Mouse (Mus musculus) heart, postnatal 25 days (tissue): ENCODE results near the gene Dstyk. TPM values are rescaled to one million over a fixed set of nuclear protein-coding genes. Genes with fewer than 3 reads are reported as not detected.
"Not testable (repeated sequence)": the region's sequence is repeated elsewhere in the genome, so short reads cannot be mapped to it uniquely, and the experiment has no call there.

Source experiments
- DNase-seq: peaks from one replicate; pipeline ENCODE4 v3.0.0; 2022; ENCODE audit warnings: low spot score
- intact Hi-C: fragments of 180-260 bp; cut with DNase I; formaldehyde crosslinking; loops from one replicate; pipeline ENCODE4 v1.15.1; 2025
- total RNA-seq, 2 experiments: library from RNA; stranded (reverse); gene quantifications; 2 replicates each; pipeline ENCODE4 v1.2.3; 2021

Gene Dstyk
- total RNA-seq, 2 experiments from 2014 or later: 17.4 TPM

DNA sequence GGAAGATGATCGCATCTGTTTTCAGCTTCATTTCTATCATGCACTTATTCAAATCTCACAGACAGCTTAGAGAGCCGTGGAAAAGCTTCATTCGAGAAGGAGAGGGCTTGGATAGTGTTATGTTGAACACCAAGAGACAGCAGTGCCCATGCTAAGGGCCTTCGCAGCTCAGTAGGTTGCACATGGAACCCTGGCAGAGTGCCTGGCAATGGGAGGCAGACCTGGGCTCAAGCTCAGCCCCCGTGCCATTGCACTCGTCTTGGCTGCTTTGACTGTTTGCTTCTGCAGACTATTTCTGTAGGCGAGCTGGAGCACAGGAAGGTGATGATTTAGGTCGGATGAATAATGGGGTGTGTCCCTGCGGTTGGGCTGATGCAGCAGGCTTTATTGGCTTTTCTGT lies 14.4 kb downstream of the Dstyk start:
- intact Hi-C loops: no loop called here
- no peak for DNase-seq

DNA sequence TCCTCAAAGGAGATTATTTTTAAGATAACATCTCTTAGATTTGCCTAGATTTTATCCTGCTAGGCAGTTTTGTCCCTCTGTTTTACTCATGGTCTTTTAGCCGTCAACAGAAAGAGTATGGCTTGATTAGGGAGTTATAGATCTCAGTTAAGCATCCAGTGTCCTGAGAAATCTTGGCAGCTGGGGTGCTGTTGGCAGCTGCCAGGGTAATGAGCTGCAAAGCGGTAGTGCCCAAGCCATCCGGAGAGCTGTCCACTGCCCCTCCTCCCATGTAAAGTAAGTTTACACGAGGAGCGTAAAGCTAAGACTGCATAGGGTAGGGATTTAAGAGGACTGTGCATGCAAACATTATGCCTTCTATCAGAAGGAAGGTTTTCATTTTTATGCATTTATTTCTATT lies 16.0 kb downstream of the Dstyk start:
- intact Hi-C loops: no loop called here
- DNase-seq: no peak

DNA sequence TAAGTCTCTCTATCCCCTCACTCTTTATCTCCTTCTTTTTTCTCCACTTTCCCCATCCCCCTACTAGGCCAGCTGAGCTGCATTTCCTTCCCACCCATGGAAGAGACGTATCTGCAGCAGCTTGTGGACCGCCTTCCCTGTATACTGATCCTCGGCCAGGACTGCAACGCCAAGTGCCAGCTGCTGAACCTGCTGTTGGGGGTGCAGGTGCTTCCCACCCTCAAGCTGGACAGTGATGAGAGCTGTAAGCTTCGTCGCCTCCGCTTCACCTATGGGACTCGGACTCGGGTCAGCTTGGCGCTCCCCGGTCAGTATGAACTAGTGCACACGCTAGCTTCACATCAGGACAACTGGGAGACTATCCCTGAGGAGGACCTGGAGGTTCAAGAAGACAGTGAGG lies 16.7 kb downstream of the Dstyk start:
- intact Hi-C loops: no loop called here
- DNase-seq: no peak

DNA sequence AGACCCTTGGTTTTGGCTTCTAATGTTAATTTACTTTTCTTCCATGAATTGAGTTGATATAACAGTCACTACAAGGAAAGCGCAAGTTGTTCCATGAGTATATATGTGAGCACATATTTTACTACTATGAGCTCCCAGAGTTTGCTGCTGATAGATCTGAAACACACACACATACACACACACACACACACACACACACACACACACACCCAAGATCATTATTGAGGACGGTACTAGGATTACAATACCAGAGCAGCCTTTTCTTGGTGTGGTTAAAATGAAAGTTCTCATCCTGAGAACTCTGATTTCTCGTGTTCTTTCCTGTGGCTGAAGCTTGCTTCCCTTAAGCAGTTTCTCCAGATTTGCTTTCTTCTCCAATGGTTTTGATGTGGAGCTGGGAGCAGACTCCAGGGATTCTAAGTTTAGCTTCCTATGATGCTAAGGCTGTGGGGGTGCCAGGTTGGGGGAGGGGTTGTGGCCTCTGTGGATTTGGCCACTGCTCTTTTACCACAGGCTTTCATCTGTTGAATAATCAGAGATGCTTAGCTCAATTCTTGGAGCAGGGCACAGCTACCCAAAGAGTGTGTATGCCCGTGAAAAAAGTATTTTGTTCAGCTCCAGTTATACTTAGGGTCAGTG lies 19.1 kb downstream of the Dstyk start:
- no peak for DNase-seq
- intact Hi-C loops: no loop called here

DNA sequence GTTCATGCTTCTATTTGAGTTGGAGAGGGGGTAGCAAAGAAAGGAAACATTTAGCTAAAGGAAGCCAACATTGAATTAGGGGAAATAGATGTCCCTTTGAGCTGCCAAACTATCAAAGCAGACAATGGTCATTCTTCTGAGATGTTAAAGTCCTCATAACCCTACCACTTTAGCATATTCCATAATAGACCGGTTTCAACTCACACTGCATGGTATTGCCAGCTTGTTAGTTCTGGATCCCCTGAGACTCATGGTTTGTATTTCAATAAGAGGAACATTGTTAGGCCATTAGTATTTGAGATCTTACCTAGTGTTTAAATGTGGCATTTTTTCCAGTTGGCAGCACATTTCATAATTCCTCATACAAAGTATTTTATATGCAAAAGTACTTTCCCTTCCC lies 19.6 kb downstream of the Dstyk start:
- intact Hi-C loops: no loop called here
- no peak for DNase-seq

DNA sequence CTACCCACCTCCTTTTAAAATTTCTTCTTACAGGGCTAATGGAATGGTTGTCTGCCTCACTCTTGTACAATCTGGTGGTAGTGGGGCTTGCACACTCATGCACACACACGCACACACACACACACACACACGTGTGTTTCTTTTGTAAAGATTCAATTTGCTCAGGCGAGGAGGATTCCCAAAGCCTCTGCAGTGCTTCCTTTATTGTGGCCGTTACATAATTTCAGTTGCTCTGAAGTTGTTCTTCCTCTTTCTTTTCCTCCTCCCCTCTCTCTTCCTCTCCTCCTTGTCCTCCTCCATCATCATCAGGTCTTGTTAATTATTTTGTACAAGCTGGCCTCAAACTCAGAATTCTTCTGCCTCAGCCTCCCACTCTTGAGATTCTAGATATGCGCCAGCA lies 20.0 kb downstream of the Dstyk start:
- intact Hi-C loops: no loop called here
- no peak for DNase-seq

DNA sequence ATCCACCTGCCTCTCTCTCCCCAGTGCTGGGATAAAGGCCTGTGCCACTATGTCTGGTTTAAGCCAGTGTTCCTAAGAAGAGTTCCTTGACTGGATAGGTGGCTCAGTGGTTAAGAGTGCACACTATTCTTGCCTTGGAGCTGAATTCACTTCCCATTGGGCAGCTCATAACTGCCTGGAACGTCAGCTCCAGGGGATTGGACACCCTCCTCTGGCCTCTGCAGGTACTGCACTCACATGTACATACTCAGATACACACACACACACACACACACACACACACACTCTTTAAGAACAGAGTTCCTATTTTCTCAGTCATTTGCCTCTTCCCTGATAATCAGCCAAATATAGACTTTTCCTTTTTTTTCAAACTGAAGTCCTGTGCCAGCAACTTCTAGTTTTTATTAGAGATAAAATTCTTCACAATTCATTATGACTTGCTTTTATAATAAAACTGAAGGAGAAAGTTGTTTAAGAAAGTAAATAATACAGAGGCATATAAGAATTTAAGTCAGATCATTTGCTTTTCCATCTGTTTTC lies 23.6 kb downstream of the Dstyk start:
- no peak for DNase-seq
- intact Hi-C loops: no loop called here

DNA sequence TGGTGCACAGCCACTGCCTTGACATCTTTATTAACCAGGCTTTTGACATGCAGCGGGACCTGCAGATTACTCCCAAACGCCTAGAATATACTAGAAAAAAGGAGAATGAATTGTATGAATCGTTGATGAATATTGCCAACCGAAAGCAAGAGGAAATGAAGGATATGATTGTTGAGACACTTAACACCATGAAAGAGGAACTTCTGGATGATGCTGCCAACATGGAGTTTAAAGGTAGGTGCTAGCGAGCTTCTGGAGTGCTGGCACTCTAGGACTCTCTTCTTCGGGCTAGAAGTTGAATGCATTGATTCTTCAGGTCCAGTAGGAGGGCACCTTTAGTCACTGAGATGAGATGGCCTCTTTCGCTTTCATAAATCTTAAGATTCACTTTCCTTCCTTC lies 32.4 kb downstream of the Dstyk start:
- intact Hi-C loops: no loop called here
- DNase-seq: no peak

DNA sequence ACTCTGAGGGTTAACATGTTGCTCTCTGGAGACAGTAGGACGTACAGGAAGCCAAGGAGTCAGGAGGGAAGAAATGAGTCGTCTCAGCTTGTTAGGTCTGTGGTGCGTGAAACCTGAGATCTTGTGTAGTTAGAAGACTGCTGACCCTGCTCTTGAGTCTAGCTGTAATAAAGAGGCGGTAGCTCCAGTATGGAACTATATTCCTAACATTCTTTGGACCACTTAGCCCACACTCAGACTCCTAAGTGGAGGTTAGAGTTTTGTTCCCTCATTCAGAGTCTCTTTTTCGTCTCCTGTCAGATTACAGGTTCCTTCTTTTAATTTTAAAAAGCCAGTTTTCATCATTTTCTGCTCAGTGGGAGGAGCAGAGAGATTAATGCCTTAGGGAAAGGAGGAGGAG lies 47.3 kb downstream of the Dstyk start:
- intact Hi-C loops: no loop called here
- no peak for DNase-seq

DNA sequence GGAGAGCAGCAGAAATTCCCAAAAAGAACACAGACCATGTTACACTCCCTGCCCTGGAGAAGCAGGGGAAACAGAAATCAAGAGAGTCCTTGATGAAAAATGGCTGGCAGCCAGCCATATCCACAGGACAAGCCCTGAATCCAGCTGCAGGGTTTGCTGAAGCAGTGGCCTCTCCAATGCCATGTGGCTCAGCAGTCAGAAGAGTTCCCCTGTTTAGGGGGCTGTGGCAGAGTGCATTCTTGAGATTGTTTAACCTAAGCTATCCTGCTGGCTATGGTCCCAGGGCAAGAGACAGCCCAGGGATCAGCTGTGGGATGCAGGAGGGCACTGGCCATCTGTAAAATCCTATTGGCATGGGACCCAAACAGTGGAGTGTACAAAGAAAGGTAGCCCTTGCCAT lies 51.6 kb downstream of the Dstyk start:
- intact Hi-C loops: no loop called here
- DNase-seq: no peak

DNA sequence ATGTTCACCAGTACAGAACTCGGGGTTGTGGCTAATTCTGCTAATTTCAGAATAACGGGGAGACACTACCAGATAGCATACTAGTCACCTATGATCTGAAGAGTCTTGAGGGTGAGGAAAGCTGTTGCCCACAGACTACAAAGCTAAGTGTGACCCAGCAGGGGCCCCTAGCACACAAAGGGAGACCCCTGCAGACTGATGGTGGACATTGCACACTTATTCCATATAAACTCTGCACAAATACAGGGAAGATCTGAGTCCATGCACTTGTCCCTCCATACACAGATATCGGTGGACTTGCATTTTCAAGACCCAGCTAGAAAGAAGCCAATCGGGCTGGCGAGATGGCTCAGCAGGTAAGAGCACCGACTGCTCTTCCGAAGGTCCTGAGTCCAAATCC lies 52.2 kb downstream of the Dstyk start:
- intact Hi-C loops: no loop called here
- DNase-seq: no peak

DNA sequence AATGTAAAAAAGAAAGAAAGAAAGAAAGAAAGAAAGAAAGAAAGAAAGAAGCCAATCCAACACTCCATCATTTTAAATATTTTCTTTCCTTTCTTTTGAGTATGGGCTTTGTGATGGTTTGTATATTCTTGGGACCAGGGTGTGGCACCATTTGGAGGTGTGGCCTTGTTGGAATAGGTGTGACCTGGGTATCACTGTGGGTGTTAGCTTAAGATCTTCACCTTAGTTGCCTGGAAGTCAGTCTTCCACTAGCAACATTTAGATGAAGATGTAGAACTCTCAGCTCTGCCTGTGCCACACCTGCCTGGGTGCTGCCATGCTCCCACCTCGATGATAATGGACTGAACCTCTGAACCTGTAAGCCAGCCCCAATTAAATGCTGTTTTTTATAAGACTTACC lies 52.7 kb downstream of the Dstyk start:
- intact Hi-C loops, DNase-seq: not testable (repeated sequence)

DNA sequence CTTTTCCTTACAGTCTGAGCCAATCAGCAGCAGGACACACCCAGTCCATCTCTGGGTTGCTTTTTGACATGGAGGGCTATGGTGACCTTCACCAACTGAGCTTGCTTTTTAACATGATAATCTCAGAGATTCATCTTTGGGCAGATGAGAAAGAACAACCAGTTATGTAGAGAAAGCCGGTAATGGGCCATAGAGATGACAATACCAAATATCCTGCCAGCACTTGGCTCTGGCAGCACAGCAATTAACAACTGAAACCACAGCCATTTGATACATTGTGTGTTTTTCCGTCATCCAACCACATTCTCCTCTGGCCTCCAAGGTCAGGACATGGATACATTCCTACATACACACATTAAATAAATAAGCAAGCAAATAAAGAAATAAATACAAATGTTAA lies 53.7 kb downstream of the Dstyk start:
- intact Hi-C loops: no loop called here
- no peak for DNase-seq

DNA sequence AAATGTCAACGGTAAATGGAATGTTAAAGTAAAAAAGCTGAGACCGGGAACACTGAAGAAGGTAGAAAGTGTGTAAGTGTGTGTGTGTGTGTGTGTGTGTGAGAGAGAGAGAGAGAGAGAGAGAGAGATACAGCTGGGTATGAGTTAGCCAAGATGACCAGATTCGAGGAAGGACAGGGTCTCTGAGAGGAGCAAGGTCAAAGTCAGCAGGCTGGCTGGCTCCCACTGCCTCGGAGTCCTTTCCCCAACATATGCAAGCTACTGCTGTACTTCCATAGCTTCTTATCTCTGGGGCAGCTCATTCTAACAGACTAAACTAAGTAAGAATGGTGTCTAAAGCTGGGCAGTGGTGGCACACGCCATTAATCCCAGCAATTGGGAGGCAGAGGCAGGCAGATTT lies 54.1 kb downstream of the Dstyk start:
- intact Hi-C loops: no loop called here
- DNase-seq: no peak

DNA sequence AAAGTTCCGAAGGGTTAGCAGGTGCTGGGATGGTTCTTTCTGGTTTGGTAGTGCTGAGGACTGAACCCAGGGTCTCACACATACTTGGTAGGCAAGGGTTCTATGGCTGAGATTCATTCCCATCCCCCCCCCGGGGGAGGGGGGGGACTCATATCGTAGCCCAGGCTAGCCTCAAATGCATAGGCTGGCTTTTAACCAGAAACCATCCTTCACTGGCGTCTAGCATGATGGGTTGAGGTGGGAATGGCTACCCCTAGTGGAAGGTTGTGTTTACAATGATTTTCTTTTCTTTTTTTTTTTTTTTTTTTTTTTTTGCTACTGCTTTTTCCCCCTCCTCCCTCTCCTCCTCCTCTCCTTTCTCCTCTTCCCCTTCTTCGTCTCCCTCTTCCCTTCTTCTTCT lies 55.2 kb downstream of the Dstyk start:
- intact Hi-C loops: loop anchor here (2.0 kb wide), 1 partner anchor 106 kb away; no protein-coding TSS in a partner anchor
- DNase-seq: no peak

DNA sequence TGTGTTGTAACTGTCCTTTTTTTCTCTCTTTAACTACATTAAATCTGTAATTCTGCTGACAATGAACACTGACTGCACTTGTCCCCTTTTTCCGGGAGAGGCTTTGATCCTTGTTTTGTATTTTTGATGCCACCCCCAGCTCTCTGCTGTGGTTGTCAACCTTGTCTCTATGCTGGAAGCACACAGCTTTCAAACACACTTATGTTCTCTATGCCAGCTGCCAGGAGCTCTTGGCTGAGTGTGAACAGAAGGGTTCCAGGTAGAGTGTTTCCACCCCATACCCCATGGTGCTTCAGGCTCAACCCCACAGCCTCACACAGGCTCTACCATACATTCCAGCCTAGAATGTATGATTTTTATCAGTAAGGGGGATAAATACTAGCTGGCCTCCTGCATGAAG lies 57.1 kb downstream of the Dstyk start:
- intact Hi-C loops: no loop called here
- no peak for DNase-seq

DNA sequence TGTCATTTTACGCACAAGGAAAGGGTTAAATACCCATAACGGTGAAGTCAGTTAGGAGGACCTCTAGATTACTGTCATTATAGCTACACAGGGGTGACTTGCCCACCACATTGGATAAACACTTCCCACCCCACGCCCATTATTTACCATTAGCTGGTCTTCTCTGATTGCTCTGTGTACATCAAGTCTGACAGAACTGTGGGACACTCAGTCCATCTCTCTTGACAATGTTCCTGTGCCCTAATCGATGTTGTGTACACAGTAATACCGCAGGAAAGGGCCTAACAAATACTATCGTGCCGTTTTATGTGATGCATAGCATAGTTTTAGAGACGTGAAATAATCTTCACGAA lies 59.2 kb downstream of the Dstyk start:
- DNase-seq: no peak
- intact Hi-C loops: loop anchor here (2.0 to 5.0 kb wide), 2 partner anchors 58 to 164 kb away; no protein-coding TSS in a partner anchor

DNA sequence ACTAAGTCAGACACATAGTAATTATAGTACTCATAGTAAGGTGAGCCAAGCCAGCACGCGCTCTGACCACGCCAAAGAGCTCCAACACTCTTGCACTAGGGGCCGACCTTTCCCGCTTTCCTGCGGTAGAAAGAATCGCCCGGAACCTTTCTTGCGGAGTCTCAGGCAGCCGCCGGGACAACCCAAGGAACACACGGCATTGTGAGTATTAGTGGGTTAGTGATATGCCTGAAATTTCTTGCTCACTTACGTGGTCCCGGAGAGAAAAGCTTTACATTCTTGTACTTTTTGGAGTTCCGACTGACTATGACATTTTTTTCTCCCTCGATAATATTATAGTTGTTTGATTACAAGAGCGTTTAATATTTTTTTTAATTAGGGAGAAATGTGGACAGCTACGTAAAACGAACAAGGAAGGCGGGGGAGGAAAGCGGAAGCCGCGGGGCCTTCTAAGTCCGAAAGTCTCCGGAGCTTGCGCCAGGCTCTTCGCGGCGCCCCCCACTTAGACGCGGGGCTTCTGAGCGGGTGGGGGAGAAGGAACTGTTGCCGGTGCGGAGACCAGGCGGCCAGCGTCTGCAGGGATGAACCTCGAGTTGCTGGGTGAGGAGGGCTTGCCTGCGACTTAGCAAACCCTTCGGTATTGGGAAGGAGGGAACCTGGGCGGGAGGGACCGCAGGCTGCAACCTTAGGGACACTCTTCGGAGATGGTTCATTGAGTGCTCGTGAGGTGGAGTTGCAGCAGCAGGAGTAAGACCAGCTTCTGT lies 59.8 kb downstream of the Dstyk start, which contains the start of gene Rbbp5:
Gene Rbbp5 (plus strand): TSS at position 438 of the 764 bp plus-strand sequence.
- peak; percentile 71 for DNase-seq
- intact Hi-C loops: loop anchor here (2.0 to 5.0 kb wide), 2 partner anchors 58 to 165 kb away; no protein-coding TSS in a partner anchor

DNA sequence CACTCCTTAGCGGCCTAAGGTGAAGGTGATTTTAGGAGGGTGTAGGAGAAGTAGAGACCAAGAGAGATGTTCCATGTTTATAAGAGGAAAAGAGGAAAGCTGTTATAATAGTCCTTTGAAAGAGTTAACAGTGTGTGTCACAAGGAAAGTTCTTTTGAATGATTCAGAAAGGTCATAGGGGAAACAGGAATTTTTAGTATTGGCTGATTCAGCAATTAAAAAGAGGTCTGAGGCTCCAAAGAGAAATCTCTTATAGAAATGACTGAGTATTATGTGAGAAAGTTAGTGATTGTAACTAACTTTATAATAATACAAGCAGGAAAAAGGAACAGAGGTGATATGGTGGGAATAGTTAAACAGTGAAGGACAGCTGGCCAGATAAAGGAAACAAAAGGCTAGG lies 62.1 kb downstream of the Dstyk start:
- intact Hi-C loops: loop anchor here (5.0 kb wide), 1 partner anchor 167 kb away; no protein-coding TSS in a partner anchor
- DNase-seq: no peak

DNA sequence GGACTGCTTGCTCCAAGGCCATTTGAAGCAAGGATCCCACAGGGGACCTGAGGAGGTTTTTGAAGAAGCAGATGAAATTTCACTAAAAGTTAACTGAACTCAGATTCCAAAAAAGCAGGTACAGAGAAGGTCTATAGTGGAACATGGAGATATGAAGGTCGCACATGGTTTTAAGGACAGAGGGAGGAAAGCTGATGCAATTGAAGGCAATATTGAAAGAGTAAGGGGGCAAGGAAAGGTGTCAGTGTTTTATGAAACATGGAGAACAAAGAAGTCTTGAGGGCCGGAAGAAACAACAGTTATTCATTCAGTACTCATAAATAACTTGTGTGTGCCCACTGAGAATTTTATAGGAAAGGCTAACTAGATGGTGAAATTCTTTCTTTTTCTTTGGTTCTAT lies 64.3 kb downstream of the Dstyk start:
- intact Hi-C loops: no loop called here
- no peak for DNase-seq

DNA sequence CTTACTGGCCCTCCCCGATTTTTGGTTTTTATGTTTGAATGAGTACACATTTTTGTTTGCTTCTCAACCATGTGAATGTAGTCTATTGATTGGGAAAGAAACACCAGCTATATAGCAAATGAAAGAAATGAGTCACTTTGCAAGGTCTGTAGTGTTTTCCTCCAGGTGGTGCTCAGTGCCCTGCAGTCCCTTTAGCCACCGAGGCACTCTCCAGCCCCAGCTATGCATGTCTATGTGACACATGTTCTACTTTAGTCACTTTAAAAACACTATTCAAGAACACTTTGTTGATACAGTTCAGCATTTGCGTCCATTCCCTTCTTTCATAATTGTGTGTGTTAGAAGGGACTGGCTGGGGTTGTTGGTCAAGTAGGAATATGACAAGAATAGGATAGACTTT lies 65.9 kb downstream of the Dstyk start:
- no peak for DNase-seq
- intact Hi-C loops: no loop called here
